Mouse (Mus musculus): ENCODE results near the gene Snx29.

Gene Snx29

GRCm38 (mm10) chr16:11603667-11604422 is 281.1 kb downstream of the Snx29 start:
- peak; percentile 70 for DNase-seq

DNA sequence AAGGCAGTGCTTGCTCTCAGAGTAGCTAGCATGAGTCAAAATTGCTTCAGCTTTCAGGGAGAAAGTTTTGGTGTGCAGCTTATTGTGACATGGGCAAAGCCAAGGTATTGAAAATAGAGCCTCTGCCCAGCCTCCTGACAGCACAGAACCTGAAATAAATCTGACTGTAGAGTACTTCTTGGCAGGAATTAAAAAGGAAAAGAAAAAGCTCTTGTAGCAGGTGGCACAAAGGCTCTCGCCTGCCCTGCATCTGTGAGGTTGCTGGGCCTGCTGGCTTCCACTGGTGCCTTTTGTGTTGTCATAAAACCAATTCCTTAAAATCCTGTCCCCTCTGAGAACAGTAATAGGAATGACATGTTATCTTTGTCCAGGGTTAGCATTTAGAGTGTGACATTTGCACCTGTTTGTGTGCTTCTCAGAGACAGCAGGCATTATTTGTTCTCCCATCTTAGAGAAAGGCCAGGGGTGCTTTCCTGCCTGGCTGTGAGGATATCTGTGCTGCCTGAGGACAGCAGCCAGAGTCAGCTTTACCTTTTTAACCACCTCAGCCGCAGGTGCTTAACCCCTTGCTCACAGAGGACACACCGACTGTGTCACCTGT is 289.9 kb downstream of the Snx29 start:
- DNase-seq: no peak

- DNase-seq: peak; percentile 48
Observed at GRCm38 (mm10) chr16:11614401-11615014, 291.8 kb downstream of the Snx29 start.

GRCm38 (mm10) chr16:11615633-11616032 is 292.9 kb downstream of the Snx29 start:
- DNase-seq: no peak

- DNase-seq: no peak
Observed at GRCm38 (mm10) chr16:11619951-11620350, 297.2 kb downstream of the Snx29 start.

- no peak for DNase-seq
Observed at GRCm38 (mm10) chr16:11621042-11621441, 298.3 kb downstream of the Snx29 start.

DNA sequence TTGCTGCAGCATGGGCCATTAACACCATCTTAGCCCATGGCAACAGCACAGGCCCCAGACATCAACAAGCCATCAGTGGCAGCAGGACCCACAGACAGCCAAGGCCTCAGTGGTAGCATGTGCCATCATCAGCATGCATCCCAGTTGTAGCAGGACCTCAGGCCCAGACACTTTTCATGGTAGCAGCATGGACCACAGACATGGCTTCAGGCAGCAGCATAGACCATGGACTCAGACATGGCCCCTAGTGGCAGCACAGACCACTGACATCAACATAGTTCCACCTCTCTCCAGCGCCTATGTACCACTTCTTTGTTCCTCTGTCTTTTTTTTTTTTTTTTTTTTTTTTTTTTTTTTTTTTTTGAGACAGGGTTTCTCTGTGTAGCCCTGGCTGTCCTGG is 299.0 kb downstream of the Snx29 start:
- DNase-seq: no peak

GRCm38 (mm10) chr16:11623032-11623431 is 300.3 kb downstream of the Snx29 start:
- peak; percentile 34 for DNase-seq

DNA sequence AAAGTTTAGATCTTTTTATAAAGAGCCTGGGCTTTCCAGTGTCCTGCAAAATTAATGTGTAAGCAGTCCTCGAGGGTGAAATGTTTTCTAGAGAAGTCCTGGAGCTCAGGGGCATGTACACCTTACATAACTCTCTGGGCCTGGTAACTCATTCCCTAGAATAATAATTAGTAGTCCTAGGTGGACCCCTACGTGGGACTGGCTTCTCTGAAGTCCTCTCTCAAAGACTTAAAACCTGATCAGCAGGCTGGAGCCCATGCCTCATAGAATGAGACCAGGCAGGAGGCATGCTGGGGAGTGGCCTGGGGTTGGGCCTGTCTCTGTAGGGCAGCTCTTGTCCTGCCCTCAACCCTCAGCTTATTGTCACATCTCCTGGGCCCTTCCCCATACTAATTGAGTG is 301.4 kb downstream of the Snx29 start:
- no peak for DNase-seq

GRCm38 (mm10) chr16:11626004-11626481 is 303.3 kb downstream of the Snx29 start:
- no peak for DNase-seq

- peak; percentile 23 for DNase-seq
Observed at GRCm38 (mm10) chr16:11626616-11627015, 303.9 kb downstream of the Snx29 start.

DNA sequence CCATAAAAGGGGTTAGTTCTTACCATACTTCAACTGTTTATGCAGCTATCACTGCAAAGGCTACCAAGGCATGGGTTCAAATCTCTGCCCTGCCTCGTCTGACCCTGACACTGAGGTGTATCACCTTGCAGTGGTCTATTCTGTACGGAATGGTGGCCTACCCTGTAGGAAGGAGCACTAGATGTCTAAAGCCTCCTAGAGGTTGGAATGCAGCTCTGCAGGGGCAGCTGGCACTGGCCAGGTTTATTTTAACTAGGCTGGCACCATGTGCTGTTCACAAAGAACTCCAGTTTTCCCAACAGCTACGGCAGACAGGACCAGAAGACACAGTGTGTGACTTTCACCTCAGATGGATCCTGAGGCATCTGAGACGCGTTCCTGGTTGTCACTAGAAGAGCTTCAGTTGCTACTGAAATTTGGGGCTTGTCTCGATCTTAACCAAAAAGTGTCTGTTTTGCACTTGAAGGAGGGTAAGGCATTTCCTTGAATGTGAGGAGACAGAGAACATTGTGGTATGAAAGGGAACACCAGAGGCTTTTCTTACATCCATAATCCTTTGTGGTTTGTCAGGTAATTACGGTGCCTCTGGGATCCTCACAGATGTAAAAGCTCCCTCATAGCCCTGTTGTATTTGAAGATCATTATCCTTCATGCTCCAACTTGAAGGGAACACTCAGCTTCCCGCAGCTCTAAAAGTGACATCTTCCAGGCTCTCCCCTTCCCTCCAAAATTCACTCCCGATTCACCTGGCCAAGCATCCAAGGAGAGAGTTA is 305.3 kb downstream of the Snx29 start:
- DNase-seq: no peak

GRCm38 (mm10) chr16:11629704-11630103 is 307.0 kb downstream of the Snx29 start:
- DNase-seq: no peak

- DNase-seq: no peak
Observed at GRCm38 (mm10) chr16:11630489-11630888, 307.8 kb downstream of the Snx29 start.

DNA sequence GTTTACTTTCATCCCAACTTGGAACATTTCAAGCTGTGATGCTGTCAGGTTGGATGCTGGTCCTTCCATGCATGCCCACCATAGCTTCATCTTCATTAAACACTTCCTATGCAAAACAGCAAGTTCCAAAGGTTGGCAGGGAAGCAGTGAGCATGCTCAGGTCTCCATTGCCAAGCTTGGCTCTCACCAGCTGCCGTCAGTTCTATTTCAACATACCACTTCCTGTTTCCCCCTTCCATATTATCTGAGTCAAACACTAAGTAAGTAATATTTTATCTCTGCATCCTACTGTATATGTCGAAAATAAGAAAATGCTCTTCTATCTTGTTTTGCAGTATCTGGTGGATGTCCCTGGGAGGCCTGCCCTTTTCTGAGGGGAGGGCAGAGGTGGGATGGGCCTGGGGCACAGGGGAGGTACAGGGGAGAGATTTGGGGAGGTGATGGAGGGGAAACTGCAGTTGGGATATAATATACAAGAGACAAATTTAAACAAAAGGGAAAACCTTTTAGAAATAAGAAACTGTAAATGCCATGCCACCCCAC is 309.6 kb downstream of the Snx29 start:
- no peak for DNase-seq

- DNase-seq: no peak
Observed at GRCm38 (mm10) chr16:11636196-11636733, 313.6 kb downstream of the Snx29 start.

DNA sequence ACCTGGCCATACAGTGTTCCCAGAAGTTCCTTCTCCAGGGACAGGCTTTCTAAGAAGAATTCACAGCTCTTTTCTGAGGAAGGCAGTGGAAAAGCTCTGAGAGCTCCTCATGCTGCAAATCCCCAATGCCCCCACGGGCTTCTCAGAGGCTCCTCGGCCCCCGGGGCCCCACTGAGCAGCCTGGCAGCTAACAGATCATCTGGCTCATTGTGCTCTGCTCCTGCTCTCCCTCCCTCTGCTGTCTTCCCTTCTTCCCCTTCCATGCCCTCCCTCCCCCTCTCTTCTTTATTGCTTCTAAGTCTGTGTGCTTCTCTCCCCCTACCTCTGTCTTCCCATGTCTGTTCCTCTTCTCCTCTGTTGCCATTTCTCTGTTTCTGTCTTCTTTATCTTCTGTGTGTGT is 314.2 kb downstream of the Snx29 start:
- DNase-seq: no peak

DNA sequence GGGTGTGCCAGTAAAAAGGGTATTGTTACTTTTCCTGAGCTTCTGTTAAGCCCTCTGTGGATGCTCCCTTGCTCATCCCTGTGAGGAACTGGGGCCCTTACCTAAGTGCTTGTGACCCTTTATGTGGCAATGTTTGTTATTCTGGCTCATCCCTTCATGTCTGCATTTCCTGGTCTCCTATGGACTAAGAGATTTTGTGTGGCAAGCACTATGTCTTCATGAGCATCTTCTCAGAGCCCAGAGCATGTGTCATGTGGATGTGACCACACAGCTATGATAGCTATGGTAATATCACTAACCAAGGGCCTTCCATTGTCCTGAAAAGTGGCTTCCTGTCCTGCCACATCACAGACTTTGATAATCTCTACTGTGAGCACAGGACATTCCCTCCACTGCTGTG is 315.1 kb downstream of the Snx29 start:
- no peak for DNase-seq

DNA sequence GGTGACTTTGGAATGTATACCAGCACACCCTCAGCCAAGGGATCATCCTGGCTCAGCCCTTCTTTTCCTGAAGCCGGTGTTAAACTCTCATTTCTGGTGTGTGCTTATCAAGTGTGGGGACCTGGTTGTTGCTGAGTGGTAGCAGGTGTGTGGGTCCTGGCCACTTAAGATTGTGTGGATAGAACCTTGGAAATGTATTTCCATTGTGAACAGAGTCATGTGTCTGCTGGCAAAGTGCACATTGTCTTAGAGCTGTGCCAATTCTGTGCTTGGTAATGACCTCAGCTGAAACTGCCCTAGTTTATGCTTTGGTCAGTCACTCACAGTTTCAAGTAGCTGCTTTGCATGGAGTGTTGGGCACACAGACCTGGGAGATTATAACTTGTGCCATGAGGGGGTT is 316.0 kb downstream of the Snx29 start:
- DNase-seq: no peak

GRCm38 (mm10) chr16:11639936-11640335 is 317.2 kb downstream of the Snx29 start:
- no peak for DNase-seq

DNA sequence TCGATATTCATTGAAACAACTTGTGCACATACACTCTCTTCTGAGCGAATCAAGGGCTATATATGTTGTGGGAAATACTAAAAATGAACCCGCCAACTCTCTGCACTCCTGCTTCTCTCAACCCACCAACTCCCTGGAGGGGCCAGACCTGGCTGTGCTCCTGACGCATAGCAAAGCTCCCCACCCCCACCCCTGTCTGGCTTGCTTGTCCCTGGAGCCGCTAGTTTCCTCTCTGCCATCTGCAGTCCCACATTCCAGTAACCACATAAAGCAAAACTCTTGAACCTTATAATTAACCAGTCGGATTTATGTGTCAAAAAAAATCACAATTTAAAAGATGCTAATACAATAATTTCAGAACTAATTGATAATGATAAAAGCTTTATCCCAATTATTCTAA is 320.9 kb downstream of the Snx29 start:
- DNase-seq: no peak

DNA sequence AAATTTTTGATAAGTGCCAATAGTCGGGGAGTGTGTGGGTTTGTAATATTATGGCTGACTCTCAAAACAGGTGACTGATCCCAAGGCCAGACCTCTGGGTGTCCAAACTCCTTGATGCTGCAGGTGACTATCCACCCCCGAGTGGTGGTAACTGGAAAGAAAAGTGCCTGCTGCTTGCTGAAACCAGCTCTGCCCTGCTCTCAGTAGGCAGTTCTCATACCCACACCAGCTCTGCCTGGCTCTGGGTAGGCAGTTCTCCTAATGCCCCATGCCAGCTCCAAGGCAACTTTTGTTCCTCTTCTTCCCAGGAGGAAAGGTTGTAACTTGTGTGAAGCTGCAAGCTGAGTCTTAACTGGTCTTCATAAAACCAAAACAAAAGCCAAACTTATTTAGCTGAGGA is 321.7 kb downstream of the Snx29 start:
- DNase-seq: no peak

GRCm38 (mm10) chr16:11645668-11646067 is 323.0 kb downstream of the Snx29 start:
- no peak for DNase-seq
